Mouse (Mus musculus): Measurements from ENCODE around the gene Cpt1b.

GRCm38 (mm10) chr15:89458942-89459341 is 33.3 kb upstream of the Cpt1b start:
- TF ChIP-seq CTCF (IDR thresholded peaks at IDR 0.05; ENCODE audit: borderline replicate concordance, insufficient read depth, low read depth, low read length) (no peak), POLR2A (IDR thresholded peaks at IDR 0.05; ENCODE audit: borderline replicate concordance, insufficient read depth, low read length) (no peak)

Data from cerebellum, adult 2 months (tissue).